Mouse (Mus musculus) lung, adult 2 months (tissue): ENCODE measurements around the gene Exd1.
A peak's percentile ranks its signal among the peaks of the same experiment; 100 is the strongest.

Experiments
- CTCF ChIP-seq: fragments of 200-500 bp; IDR thresholded peaks from 2 replicates; pipeline ENCODE4 v1.5.1; 2011; ENCODE audit warnings: mild to moderate bottlenecking, low read length, control low read depth; ENCODE audit not compliant: insufficient read depth
- POLR2A ChIP-seq: fragments of 200-500 bp; IDR thresholded peaks from 2 replicates; pipeline ENCODE4 v1.6.1; 2011; ENCODE audit warnings: low read depth, mild to moderate bottlenecking, control low read depth, low read length, borderline replicate concordance; ENCODE audit errors: extremely low read depth

DNA sequence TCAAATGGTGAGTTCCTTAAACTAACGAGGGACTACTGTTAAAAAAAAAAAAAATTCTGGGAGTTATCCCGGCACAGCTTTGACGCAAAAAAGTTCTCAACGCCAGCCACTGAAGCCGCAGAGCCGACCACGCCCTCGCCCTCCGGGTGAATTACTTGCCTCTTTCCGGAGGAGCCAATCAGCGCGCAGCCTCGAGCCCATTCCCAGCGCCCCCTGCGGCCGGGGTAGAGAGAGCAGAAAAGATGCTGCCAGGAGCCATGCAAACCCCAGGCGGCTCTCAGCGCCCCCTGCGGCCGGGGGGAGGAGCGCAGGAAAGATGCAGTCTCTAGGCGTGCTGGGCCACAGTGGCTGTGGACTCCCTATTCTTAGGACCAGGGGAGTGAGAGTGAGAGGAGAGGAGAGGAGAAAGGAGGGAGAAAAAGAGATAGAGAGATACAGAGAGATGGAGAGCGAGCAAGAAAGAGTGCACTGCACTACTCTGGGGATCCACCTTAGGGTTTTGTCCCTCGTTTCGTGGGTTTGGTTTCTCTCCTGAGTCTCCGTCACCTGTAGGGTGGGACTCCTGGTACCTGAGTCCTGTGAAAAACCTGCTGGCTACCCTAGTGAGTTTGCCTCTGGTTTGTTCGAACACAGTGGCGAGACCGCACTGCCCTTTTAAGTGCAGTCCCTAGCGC, 442 bp downstream of the Exd1 start:
- peak; percentile 31 for TF ChIP-seq CTCF
- no peak for TF ChIP-seq POLR2A
